Mouse (Mus musculus): ENCODE measurements around the gene E2f1. TPM values are rescaled to one million over a fixed set of nuclear protein-coding genes. Genes with fewer than 3 reads are reported as not detected.

The E2f1 gene
- polyA plus RNA-seq, 1 experiment, result 12.6 TPM

- no peak for TF ChIP-seq POLR2A (IDR thresholded peaks at IDR 0.05; ENCODE audit: borderline replicate concordance, extremely low read depth, low read depth, low read length)
- no peak for TF ChIP-seq CTCF (IDR thresholded peaks at IDR 0.05; ENCODE audit: insufficient read depth, low read length)
- Histone ChIP-seq H3K4me3 (replicated peaks; ENCODE audit: extremely low read depth, low read depth, low read length) (no peak overlapping the region), H3K4me1 (ENCODE audit: control insufficient read depth, insufficient read depth, low read length) (no peaks in the 10 kb centered on the region)
- WGBS, result 58% methylated on average over 17 of the region's 17 CpGs
- no peak for DNase-seq
These were observed 15.4 kb upstream of the E2f1 start for GRCm38 (mm10) chr2:154584931-154585601.

GRCm38 (mm10) chr2:154583906-154584872 lies 14.5 kb upstream of the E2f1 start:
- WGBS, result 57% methylated on average over 15 of the region's 15 CpGs
- Histone ChIP-seq H3K4me3 (replicated peaks; ENCODE audit: extremely low read depth, low read depth, low read length) (no peak overlapping the region), H3K4me1 (ENCODE audit: control insufficient read depth, insufficient read depth, low read length) (no peaks in the 10 kb centered on the region)
- TF ChIP-seq CTCF (IDR thresholded peaks at IDR 0.05; ENCODE audit: insufficient read depth, low read length) (no peak), POLR2A (IDR thresholded peaks at IDR 0.05; ENCODE audit: borderline replicate concordance, extremely low read depth, low read depth, low read length) (no peak)
- DNase-seq, result no peak

- TF ChIP-seq POLR2A (IDR thresholded peaks at IDR 0.05; ENCODE audit: borderline replicate concordance, extremely low read depth, low read depth, low read length), result no peak
- peak; percentile 19; the same call in 1 of the 2 replicates for TF ChIP-seq CTCF (IDR thresholded peaks at IDR 0.05; ENCODE audit: insufficient read depth, low read length)
- Histone ChIP-seq H3K4me1 (ENCODE audit: control insufficient read depth, insufficient read depth, low read length) (no peaks in the 10 kb centered on the region), H3K4me3 (replicated peaks; ENCODE audit: extremely low read depth, low read depth, low read length) (no peak overlapping the region)
- 87% methylated on average over 1 of the region's 1 CpGs for WGBS
- DNase-seq, result no peak
These were observed 11.7 kb upstream of the E2f1 start for GRCm38 (mm10) chr2:154581421-154581820.

GRCm38 (mm10) chr2:154580586-154580985 lies 10.9 kb upstream of the E2f1 start:
- Histone ChIP-seq H3K4me3 (replicated peaks; ENCODE audit: extremely low read depth, low read depth, low read length) (no peak overlapping the region), H3K4me1 (ENCODE audit: control insufficient read depth, insufficient read depth, low read length) (no peaks in the 10 kb centered on the region)
- no peak for TF ChIP-seq CTCF (IDR thresholded peaks at IDR 0.05; ENCODE audit: insufficient read depth, low read length)
- no peak for TF ChIP-seq POLR2A (IDR thresholded peaks at IDR 0.05; ENCODE audit: borderline replicate concordance, extremely low read depth, low read depth, low read length)
- DNase-seq, result no peak
- 65% methylated on average over 8 of the region's 8 CpGs for WGBS

GRCm38 (mm10) chr2:154577744-154578067 lies 8.0 kb upstream of the E2f1 start:
- 95% methylated on average over 6 of the region's 6 CpGs for WGBS
- TF ChIP-seq POLR2A (IDR thresholded peaks at IDR 0.05; ENCODE audit: borderline replicate concordance, extremely low read depth, low read depth, low read length), result no peak
- TF ChIP-seq CTCF (IDR thresholded peaks at IDR 0.05; ENCODE audit: insufficient read depth, low read length), result no peak
- Histone ChIP-seq H3K4me1 (ENCODE audit: control insufficient read depth, insufficient read depth, low read length) (no peaks in the 10 kb centered on the region), H3K4me3 (replicated peaks; ENCODE audit: extremely low read depth, low read depth, low read length) (no peak overlapping the region)
- DNase-seq, result no peak

GRCm38 (mm10) chr2:154576876-154577743 lies 7.4 kb upstream of the E2f1 start:
- H3K4me1 ChIP-seq (ENCODE audit: control insufficient read depth, insufficient read depth, low read length), result no peaks in the 10 kb centered on the region
- DNase-seq, result no peak
- no peak for TF ChIP-seq CTCF (IDR thresholded peaks at IDR 0.05; ENCODE audit: insufficient read depth, low read length)
- WGBS, result 69% methylated on average over 12 of the region's 12 CpGs
- no peak overlapping the region for H3K4me3 ChIP-seq (replicated peaks; ENCODE audit: extremely low read depth, low read depth, low read length)

- no peak for TF ChIP-seq POLR2A (IDR thresholded peaks at IDR 0.05; ENCODE audit: borderline replicate concordance, extremely low read depth, low read depth, low read length)
- no peak for TF ChIP-seq CTCF (IDR thresholded peaks at IDR 0.05; ENCODE audit: insufficient read depth, low read length)
- H3K4me3 ChIP-seq (replicated peaks; ENCODE audit: extremely low read depth, low read depth, low read length), result no peak overlapping the region
- 66% methylated on average over 7 of the region's 7 CpGs for WGBS
- no peak for DNase-seq
- H3K4me1 ChIP-seq (ENCODE audit: control insufficient read depth, insufficient read depth, low read length), result no peaks in the 10 kb centered on the region
These were observed 4.6 kb upstream of the E2f1 start for GRCm38 (mm10) chr2:154574271-154574670.

GRCm38 (mm10) chr2:154572996-154573395 lies 3.3 kb upstream of the E2f1 start:
- 74% methylated on average over 3 of the region's 3 CpGs for WGBS
- Histone ChIP-seq H3K4me3 (replicated peaks; ENCODE audit: extremely low read depth, low read depth, low read length) (no peak overlapping the region), H3K4me1 (ENCODE audit: control insufficient read depth, insufficient read depth, low read length) (no peaks in the 10 kb centered on the region)
- no peak for TF ChIP-seq CTCF (IDR thresholded peaks at IDR 0.05; ENCODE audit: insufficient read depth, low read length)
- no peak for TF ChIP-seq POLR2A (IDR thresholded peaks at IDR 0.05; ENCODE audit: borderline replicate concordance, extremely low read depth, low read depth, low read length)
- DNase-seq, result no peak

- 72% methylated on average over 8 of the region's 8 CpGs for WGBS
- no peak for DNase-seq
- TF ChIP-seq POLR2A (IDR thresholded peaks at IDR 0.05; ENCODE audit: borderline replicate concordance, extremely low read depth, low read depth, low read length), result no peak
- TF ChIP-seq CTCF (IDR thresholded peaks at IDR 0.05; ENCODE audit: insufficient read depth, low read length), result no peak
- H3K4me3 ChIP-seq (replicated peaks; ENCODE audit: extremely low read depth, low read depth, low read length), result no peak overlapping the region
- H3K4me1 ChIP-seq (ENCODE audit: control insufficient read depth, insufficient read depth, low read length), result no peaks in the 10 kb centered on the region
These were observed 2.3 kb upstream of the E2f1 start for GRCm38 (mm10) chr2:154571976-154572375.
